Mouse (Mus musculus): ENCODE measurements around the gene Npm1. TPM values are rescaled to one million over a fixed set of nuclear protein-coding genes. Genes with fewer than 3 reads are reported as not detected.

The Npm1 gene
- polyA plus RNA-seq, 1 experiment from 2014 or later = 1,437 TPM

DNA sequence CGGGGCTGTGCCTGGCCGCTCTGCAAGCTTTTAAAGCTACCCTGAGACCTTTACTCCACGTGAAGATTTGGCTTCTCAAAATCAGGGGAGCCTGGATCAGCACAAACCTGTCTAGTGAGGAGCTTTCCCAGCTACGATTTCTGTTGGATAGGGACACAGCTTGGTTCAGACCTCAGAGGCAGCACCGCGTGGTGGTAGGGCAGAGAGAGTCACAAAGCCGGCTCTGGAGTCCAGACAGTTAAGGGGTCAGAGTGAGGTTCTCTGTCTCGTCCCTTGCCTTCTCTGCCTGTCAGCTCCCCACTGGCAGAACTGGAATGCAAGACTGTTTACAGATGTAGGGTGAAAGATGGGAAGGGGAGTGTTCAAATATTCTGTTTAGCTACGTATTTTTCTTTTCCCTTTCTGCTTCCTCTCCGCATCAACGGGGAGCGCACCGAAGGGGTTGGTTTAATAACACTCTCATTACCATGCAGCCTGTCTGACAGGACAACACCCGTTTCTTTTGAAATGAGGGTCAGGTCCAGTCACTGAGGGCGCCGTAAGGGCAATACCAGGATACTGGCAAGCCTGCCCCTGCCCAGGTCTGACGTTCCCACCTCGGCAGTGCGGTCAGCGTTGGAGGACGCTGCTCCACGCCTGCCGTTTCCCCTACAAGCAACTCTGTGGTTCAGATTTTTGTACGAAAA lies 33.6 kb upstream of the Npm1 start:
- no peak overlapping the region for H3K4me3 ChIP-seq (ENCODE audit: low read depth, low read length)
- WGBS = 9% methylated on average over 24 of the region's 24 CpGs

DNA sequence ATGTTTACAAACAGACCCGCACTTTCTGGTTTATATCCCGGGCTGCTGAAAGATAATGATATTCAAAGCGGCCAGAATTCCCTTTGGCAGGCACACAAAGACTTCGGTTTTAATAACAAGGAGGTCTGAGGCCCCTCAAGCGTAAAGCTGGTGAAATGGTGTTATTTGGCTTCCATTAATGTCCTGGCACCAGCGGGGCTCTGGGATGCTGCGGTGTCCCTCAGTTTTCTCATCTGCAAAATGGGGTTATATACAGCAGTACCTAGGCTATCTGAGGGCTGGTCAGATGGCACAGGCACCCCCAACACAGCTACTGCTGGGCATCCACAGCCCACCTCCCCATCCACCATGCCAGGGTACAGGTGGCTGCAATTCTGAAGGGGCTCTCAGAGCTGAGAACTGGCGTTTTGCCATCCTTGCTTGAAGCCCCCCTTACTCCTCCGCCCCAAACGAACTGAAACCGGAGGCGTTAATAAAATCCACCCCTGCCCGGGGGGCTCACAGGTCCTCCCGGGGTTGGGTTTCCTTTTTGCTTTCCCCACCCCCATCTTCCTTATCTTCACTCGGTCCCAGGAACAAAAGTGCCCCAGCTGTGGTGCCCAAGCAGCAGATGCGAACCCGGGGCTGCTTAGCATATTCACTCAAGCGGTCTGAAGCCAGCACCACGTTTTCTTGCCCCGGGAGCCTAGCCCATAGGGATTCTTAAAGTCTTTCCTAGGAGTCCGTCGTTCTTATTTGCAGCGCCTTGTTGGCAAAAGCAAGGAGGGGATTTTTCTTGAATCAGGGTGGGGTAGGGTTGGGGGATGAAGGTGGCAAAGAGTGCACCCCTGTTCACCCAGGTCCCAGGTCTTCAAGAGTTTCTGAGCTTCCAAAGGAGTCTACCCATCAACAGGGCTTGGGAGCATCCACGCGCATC lies 32.8 kb upstream of the Npm1 start:
- no peak for DNase-seq (ENCODE audit: low spot score)
- 4% methylated on average over 25 of the region's 25 CpGs for WGBS

More for the DNA sequence above, 33.6 kb upstream of the Npm1 start:
- Histone ChIP-seq H3K27ac (replicated peaks; ENCODE audit: low read depth, low read length) (no peak overlapping the region), H3K9me3 (replicated peaks; ENCODE audit: control insufficient read depth, low read length) (no peaks in the 10 kb centered on the region), H3K4me2 (ENCODE audit: low read depth, low read length) (no peak overlapping the region), H3K4me1 (ENCODE audit: control insufficient read depth, insufficient read depth, low read length) (peaks cover 9% of the 10 kb centered on the region; the same call in 1 of the 2 replicates), H3K36me3 (replicated peaks; ENCODE audit: control insufficient read depth, insufficient read depth, low read depth, low read length) (no peaks in the 10 kb centered on the region), H3K27me3 (ENCODE audit: control insufficient read depth, insufficient read depth, low read length) (peaks cover 71% of the 10 kb centered on the region), H3K9ac (replicated peaks; ENCODE audit: low read length) (no peak overlapping the region)
- no peak for ATAC-seq (replicated peaks; ENCODE audit: insufficient number of reproducible peaks, low FRiP score, low TSS enrichment, low read depth)
- DNase-seq (ENCODE audit: low spot score) = no peak

DNA sequence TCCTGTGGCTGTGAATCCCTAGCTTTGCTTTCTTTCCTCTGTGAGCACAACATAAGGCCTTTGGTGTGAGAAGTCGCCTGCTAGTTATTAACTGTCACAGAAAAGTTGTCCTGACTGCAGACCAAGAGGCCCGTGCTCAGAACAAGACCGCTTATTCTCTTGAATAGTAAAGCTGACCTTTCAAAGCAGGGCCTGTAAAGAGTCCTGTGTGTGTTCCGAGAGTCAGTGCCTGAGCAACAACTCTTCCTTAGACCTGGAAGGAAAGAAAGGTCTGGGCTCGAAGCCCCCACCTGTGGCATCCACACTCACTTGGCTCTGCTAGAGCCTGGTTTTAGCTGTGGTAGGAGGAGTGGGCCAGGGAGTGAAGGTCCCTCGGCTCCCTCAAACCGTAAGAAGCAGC lies 32.1 kb upstream of the Npm1 start:
- Histone ChIP-seq H3K27ac (replicated peaks; ENCODE audit: low read depth, low read length) (no peak overlapping the region), H3K36me3 (replicated peaks; ENCODE audit: control insufficient read depth, insufficient read depth, low read depth, low read length) (no peaks in the 10 kb centered on the region), H3K9me3 (replicated peaks; ENCODE audit: control insufficient read depth, low read length) (no peaks in the 10 kb centered on the region), H3K9ac (replicated peaks; ENCODE audit: low read length) (no peak overlapping the region), H3K4me3 (ENCODE audit: low read depth, low read length) (no peak overlapping the region), H3K4me1 (ENCODE audit: control insufficient read depth, insufficient read depth, low read length) (peaks cover under 1% of the 10 kb centered on the region; the same call in 1 of the 2 replicates), H3K27me3 (ENCODE audit: control insufficient read depth, insufficient read depth, low read length) (peaks cover 57% of the 10 kb centered on the region), H3K4me2 (ENCODE audit: low read depth, low read length) (no peak overlapping the region)
- 14% methylated on average over 7 of the region's 7 CpGs for WGBS
- no peak for ATAC-seq (replicated peaks; ENCODE audit: insufficient number of reproducible peaks, low FRiP score, low TSS enrichment, low read depth)
- no peak for DNase-seq (ENCODE audit: low spot score)

More for the DNA sequence above, 32.8 kb upstream of the Npm1 start:
- Histone ChIP-seq H3K4me3 (ENCODE audit: low read depth, low read length) (no peak overlapping the region), H3K9ac (replicated peaks; ENCODE audit: low read length) (no peak overlapping the region), H3K9me3 (replicated peaks; ENCODE audit: control insufficient read depth, low read length) (no peaks in the 10 kb centered on the region), H3K4me2 (ENCODE audit: low read depth, low read length) (no peak overlapping the region), H3K27ac (replicated peaks; ENCODE audit: low read depth, low read length) (no peak overlapping the region), H3K4me1 (ENCODE audit: control insufficient read depth, insufficient read depth, low read length) (peaks cover 6% of the 10 kb centered on the region; the same call in 1 of the 2 replicates), H3K36me3 (replicated peaks; ENCODE audit: control insufficient read depth, insufficient read depth, low read depth, low read length) (no peaks in the 10 kb centered on the region), H3K27me3 (ENCODE audit: control insufficient read depth, insufficient read depth, low read length) (peaks cover 64% of the 10 kb centered on the region)
- no peak for ATAC-seq (replicated peaks; ENCODE audit: insufficient number of reproducible peaks, low FRiP score, low TSS enrichment, low read depth)

DNA sequence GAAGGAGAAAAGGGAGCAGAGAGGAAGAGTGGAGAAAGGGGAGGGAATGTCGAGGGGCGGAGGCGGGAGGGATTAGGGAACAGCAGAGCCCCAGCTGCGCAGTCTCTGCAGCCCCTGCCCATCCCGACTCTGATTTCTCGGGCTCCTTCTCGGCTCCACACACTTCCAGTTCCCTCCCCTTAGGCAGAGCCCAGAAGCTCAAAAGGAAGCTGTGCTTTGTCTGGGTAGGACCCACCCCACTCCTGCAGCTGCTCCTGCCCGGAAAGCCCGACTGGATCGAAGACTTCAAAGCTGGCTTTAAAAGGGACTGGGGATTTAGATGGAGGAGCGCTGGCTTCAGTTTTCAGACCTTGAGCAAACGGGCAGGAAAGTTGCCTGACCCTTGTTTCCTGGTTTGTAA lies 30.7 kb upstream of the Npm1 start:
- Histone ChIP-seq H3K9ac (replicated peaks; ENCODE audit: low read length) (0 out of 2 replicates have a peak overlapping the region, but pooled peaks have one; percentile 18), H3K4me3 (ENCODE audit: low read depth, low read length) (no peak overlapping the region), H3K27me3 (ENCODE audit: control insufficient read depth, insufficient read depth, low read length) (peaks cover 49% of the 10 kb centered on the region), H3K4me2 (ENCODE audit: low read depth, low read length) (peak overlapping the region; percentile 7; the same call in 1 of the 2 replicates), H3K9me3 (replicated peaks; ENCODE audit: control insufficient read depth, low read length) (no peaks in the 10 kb centered on the region), H3K36me3 (replicated peaks; ENCODE audit: control insufficient read depth, insufficient read depth, low read depth, low read length) (no peaks in the 10 kb centered on the region), H3K4me1 (ENCODE audit: control insufficient read depth, insufficient read depth, low read length) (no peaks in the 10 kb centered on the region), H3K27ac (replicated peaks; ENCODE audit: low read depth, low read length) (no peak overlapping the region)
- DNase-seq (ENCODE audit: low spot score) = no peak
- WGBS = 0% methylated on average over 12 of the region's 12 CpGs
- ATAC-seq (replicated peaks; ENCODE audit: insufficient number of reproducible peaks, low FRiP score, low TSS enrichment, low read depth) = peak; percentile 63; the same call in 1 of the 2 replicates

DNA sequence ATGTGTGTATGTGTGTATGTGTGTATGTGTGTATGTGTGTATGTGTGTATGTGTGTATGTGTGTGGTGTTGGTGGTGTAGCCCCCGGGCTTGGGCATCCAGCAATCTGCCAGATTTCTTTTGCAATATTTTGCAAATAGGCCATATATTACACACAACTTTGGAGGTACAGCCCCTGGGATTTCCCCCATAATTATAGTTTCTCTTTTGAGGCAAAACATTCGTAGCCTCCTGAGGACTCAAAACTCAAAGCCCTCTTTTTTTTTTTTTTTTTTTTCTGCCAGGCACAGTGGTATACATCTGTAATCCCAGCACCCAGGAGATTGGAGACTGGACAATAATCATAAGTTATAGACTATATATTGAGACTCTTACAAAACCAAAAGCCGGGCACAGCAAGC lies 18.8 kb upstream of the Npm1 start:
- H3K4me1 ChIP-seq (ENCODE audit: control insufficient read depth, insufficient read depth, low read length) = peaks cover 4% of the 10 kb centered on the region; the same call in 1 of the 2 replicates
- ATAC-seq (replicated peaks; ENCODE audit: insufficient number of reproducible peaks, low FRiP score, low TSS enrichment, low read depth) (no peak), DNase-seq (ENCODE audit: low spot score) (no peak)
- H3K27ac ChIP-seq (replicated peaks; ENCODE audit: low read depth, low read length) = no peak overlapping the region
- no peak overlapping the region for H3K9ac ChIP-seq (replicated peaks; ENCODE audit: low read length)
- H3K4me2 ChIP-seq (ENCODE audit: low read depth, low read length) = no peak overlapping the region
- no peak overlapping the region for H3K4me3 ChIP-seq (ENCODE audit: low read depth, low read length)
- H3K27me3 ChIP-seq (ENCODE audit: control insufficient read depth, insufficient read depth, low read length) = no peaks in the 10 kb centered on the region; the same call in 1 of the 2 replicates
- WGBS = 79% methylated on average over 3 of the region's 3 CpGs
- no peaks in the 10 kb centered on the region for H3K36me3 ChIP-seq (replicated peaks; ENCODE audit: control insufficient read depth, insufficient read depth, low read depth, low read length)
- no peaks in the 10 kb centered on the region for H3K9me3 ChIP-seq (replicated peaks; ENCODE audit: control insufficient read depth, low read length)

DNA sequence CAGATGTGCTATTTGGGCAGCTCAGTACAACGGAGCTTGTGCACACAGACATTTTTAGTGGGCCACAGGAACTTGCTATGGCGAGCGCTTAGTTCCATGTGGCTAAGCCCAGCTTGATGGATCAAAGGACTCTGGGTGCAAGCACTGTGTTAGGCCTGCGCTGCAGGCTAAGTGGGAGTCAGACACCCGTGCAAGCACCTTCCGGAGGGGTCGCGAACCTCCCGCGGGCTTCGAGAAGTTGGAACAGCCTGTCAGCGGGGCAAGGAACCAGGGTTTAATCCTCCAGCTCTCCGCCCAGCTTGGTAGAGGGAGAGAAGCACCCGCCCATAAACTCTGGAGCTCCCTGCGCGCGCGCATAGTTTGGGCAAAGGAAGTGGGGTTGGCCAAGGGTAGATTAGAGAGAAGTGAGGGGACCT lies 17.7 kb upstream of the Npm1 start:
- no peak overlapping the region for H3K27ac ChIP-seq (replicated peaks; ENCODE audit: low read depth, low read length)
- peak; percentile 25; the same call in 1 of the 2 replicates for ATAC-seq (replicated peaks; ENCODE audit: insufficient number of reproducible peaks, low FRiP score, low TSS enrichment, low read depth)
- WGBS = under 1% methylated on average over 18 of the region's 18 CpGs
- peaks cover 3% of the 10 kb centered on the region; the same call in 1 of the 2 replicates for H3K27me3 ChIP-seq (ENCODE audit: control insufficient read depth, insufficient read depth, low read length)
- peak; percentile 61 for DNase-seq (ENCODE audit: low spot score)
- H3K36me3 ChIP-seq (replicated peaks; ENCODE audit: control insufficient read depth, insufficient read depth, low read depth, low read length) = no peaks in the 10 kb centered on the region
- no peaks in the 10 kb centered on the region for H3K9me3 ChIP-seq (replicated peaks; ENCODE audit: control insufficient read depth, low read length)
- peak overlapping the region; percentile 26; the same call in 1 of the 2 replicates for H3K9ac ChIP-seq (replicated peaks; ENCODE audit: low read length)
- H3K4me1 ChIP-seq (ENCODE audit: control insufficient read depth, insufficient read depth, low read length) = peaks cover 4% of the 10 kb centered on the region; the same call in 1 of the 2 replicates
- H3K4me3 ChIP-seq (ENCODE audit: low read depth, low read length) = peak overlapping the region; percentile 14; the same call in 1 of the 2 replicates
- peak overlapping the region; percentile 51 for H3K4me2 ChIP-seq (ENCODE audit: low read depth, low read length)

DNA sequence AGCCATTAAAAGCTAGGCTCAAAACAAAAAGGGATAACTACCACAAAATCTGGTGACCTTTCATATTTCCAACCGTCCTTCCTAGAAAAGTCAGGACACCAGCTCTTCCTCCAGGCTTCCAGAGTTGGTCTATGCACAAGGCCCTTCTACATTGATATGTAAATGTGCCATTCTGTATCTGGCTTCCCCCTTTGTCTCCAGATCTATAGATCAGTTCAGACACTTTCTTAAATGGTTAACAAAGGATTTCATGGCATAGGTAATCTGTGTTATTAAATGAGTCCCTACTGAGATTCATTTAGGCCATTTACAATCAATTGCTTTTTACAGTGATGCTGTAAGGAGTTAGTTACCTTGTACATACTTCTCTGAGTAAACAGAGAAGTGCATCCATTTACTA lies 16.8 kb upstream of the Npm1 start:
- 34% methylated on average over 1 of the region's 1 CpGs for WGBS
- no peak for DNase-seq (ENCODE audit: low spot score)
- no peak overlapping the region for H3K9ac ChIP-seq (replicated peaks; ENCODE audit: low read length)

More for the DNA sequence above, 16.8 kb upstream of the Npm1 start:
- H3K4me3 ChIP-seq (ENCODE audit: low read depth, low read length) = no peak overlapping the region
- no peak for ATAC-seq (replicated peaks; ENCODE audit: insufficient number of reproducible peaks, low FRiP score, low TSS enrichment, low read depth)
- H3K27ac ChIP-seq (replicated peaks; ENCODE audit: low read depth, low read length) = no peak overlapping the region
- H3K4me2 ChIP-seq (ENCODE audit: low read depth, low read length) = no peak overlapping the region
- H3K4me1 ChIP-seq (ENCODE audit: control insufficient read depth, insufficient read depth, low read length) = peaks cover 4% of the 10 kb centered on the region; the same call in 1 of the 2 replicates
- H3K36me3 ChIP-seq (replicated peaks; ENCODE audit: control insufficient read depth, insufficient read depth, low read depth, low read length) = no peaks in the 10 kb centered on the region
- H3K27me3 ChIP-seq (ENCODE audit: control insufficient read depth, insufficient read depth, low read length) = peaks cover 3% of the 10 kb centered on the region; the same call in 1 of the 2 replicates
- no peaks in the 10 kb centered on the region for H3K9me3 ChIP-seq (replicated peaks; ENCODE audit: control insufficient read depth, low read length)

All from embryonic facial prominence, embryonic 11.5 days (tissue).